Mouse (Mus musculus): ENCODE measurements around the gene Cnot9.
"Not testable (repeated sequence)": the region's sequence is repeated elsewhere in the genome, so short reads cannot be mapped to it uniquely, and the experiment has no call there.

Cnot9 gene

GRCm38 (mm10) chr1:74505721-74506464 lies at the start of gene Cnot9:
TSS of gene Cnot9 (plus strand) at chr1:74506058.
- peak; percentile 98 for DNase-seq (ENCODE audit: low read depth)

DNA sequence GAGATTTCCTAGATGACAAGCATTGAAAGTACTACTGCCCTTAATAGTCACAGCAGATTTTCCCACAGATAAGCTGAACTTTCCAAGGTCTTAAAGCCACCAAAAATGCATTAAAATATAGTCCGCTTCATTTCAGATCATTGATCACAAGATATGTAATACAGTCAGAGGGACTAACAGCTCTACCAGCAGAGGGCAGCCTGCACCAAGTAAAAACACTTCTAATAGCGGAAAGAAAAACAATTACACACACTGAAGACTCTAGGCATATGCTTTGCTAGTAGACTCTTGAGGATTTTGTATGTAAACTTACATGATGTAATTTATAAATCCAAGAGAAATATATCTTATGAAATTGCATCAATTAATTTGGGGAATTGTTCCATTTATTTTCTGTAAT lies 45.6 kb upstream of the Cnot9 start:
- DNase-seq (ENCODE audit: low read depth): peak; percentile 16

- no peak for DNase-seq (ENCODE audit: low read depth)
These were observed 20.1 kb upstream of the Cnot9 start for GRCm38 (mm10) chr1:74485792-74486191.

DNA sequence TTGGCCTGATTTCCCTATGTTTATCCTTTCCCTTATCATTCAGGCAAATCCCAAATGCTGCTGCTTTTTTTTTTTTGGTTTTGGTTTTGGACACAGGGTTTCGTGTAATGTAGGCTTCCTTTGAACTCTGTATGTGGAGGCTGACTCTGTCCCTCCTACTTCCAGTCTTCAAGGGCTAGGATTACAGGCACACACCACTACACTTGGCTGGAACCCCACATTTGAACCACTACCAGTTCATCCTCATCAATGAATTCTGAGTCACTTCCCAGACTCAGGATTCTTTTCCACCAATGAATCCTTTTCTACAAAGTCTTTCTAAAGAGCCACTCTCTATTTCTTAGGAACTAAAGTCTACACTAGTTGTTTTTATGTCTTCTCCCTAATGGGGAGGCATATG lies 4.8 kb upstream of the Cnot9 start:
- DNase-seq (ENCODE audit: low read depth): peak; percentile 28

DNA sequence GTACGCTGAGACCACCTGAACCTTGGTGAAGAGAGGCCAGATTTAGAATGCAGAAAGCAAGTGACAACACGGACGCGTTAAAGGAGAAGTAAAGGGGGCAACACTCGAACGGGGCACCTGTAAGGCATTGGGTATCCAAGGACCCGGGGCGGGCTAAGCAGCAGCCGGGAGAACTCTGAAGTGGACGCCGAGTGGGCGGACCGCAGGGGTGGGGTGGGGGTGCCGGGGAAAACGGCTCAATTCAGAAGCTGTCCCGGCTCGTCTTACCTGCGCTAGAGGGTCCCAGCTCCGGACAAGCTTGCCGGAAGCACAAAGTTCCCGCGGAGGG lies 501 bp upstream of the Cnot9 start:
- no peak for DNase-seq (ENCODE audit: low read depth)

DNA sequence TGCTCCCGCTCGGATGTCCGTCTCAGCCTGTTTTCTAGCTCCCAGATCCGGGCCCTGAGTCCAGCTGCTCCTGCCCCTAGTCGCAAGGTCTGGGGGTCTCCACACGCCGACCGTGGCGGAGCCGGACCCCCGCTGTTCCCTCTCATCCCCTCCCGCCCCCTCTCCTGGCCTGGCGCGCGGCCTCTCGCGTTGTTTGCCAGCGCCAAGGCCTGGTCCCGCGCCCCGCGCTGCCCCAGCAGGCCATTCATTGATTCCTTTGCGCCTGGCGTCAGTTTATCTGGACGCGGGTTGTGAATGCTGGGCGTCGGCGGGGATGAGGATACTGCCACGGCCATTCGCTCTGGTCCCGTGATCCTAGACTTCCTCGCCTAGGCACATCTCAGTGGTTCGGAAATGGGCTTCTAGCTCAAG lies 618 bp downstream of the Cnot9 start:
- no peak for DNase-seq (ENCODE audit: low read depth)

GRCm38 (mm10) chr1:74507780-74508179 lies 1.9 kb downstream of the Cnot9 start:
- no peak for DNase-seq (ENCODE audit: low read depth)

- no peak for DNase-seq (ENCODE audit: low read depth)
These were observed 5.4 kb downstream of the Cnot9 start for GRCm38 (mm10) chr1:74511306-74511705.

DNA sequence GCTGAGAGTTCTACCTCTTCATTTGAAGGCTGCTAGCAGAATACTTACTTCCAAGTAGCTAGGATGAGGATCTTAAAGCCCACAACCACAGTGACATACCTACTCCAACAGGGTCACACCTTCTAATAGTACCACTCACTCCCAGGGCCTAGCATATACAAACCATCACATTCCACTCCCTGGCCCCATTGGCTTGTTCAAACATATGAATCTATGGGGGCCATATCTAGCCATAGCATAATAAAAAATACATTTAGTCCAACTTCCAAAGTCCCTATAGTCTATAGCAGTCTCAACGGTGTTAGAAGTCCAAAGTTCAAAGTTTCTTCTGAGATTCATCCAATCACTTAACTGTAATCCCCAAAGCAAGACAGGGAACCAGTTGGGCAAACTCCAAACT lies 7.1 kb downstream of the Cnot9 start:
- DNase-seq (ENCODE audit: low read depth): not testable (repeated sequence)

- no peak for DNase-seq (ENCODE audit: low read depth)
These were observed 14.0 kb downstream of the Cnot9 start for GRCm38 (mm10) chr1:74519875-74520274.

- DNase-seq (ENCODE audit: low read depth): no peak
These were observed 18.9 kb downstream of the Cnot9 start for GRCm38 (mm10) chr1:74524746-74525145.

GRCm38 (mm10) chr1:74528589-74528988 lies 22.7 kb downstream of the Cnot9 start:
- DNase-seq (ENCODE audit: low read depth): no peak

GRCm38 (mm10) chr1:74538650-74539049 lies 32.8 kb downstream of the Cnot9 start:
- no peak for DNase-seq (ENCODE audit: low read depth)

DNA sequence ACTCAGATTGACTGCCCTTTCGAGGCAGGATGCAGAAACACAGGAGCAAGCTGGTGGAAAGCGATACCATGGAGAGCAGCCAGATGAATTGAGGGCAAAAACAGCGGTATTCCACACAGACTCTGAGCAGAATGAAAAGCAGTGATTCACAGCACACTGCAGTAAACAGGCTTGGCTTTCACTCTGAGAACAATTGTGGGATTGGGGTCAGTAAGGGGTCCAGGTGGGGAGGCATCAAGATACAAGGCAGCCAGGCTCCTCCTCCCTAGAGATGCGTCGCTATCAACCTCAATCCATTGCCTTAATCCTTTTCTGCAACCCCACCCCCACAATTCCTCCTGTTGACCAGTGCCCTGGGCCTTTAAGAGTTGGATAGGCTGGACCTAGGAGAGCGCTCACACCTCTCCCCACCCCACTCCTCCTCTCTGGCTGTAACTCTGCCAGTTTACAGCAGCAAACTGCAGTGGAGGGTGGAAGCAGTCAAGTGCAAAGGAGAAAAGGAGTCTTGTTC lies 36.6 kb downstream of the Cnot9 start, which contains the start of gene Plcd4:
Gene Plcd4, plus strand, starts transcription at position 438 of the 511 bp plus-strand sequence.
- DNase-seq (ENCODE audit: low read depth): peak; percentile 22

GRCm38 (mm10) chr1:74544184-74544583 lies 38.3 kb downstream of the Cnot9 start, which contains the start of gene Usp37:
TSS of gene Usp37 (minus strand) at chr1:74544284.
- no peak for DNase-seq (ENCODE audit: low read depth)

DNA sequence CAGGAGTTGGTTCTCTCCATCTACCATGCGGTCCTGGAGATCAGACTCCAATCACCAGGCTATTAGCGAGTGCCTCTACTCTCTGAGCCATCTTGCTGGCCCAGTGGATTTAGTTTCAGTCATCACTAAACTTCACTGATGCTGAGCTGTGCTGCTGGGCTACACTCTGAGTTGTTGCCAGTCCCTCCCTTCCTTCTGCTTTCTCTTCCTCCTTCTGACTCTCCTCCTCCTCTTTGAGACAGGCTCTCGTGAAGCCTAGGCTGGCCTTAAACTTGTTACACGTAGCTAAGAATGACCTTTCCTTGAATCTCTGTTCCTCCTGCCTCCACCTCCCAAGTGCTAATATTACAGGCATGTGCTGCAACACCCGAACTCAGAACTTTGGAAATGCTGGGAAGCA lies 53.2 kb downstream of the Cnot9 start:
- DNase-seq (ENCODE audit: low read depth): no peak

DNA sequence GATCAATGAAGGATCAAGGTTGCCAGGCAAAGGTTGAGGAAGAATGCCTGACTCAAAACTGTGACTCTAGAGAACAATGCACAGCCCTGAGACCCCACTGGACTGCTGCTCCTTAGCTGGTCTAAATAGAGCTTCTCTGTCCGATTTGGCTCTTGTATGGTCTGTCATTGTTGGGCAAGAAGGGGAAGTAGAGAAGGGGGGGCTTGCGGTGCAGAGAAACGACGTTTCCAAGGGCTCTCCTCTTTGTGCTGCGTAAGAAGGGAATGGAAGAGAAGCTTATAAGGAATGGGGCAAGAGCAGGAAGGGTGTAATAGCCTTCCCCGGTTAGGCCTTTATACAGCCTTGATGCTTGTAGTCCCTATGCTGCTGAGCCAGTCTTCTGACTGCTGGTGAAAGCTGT lies 60.0 kb downstream of the Cnot9 start:
- no peak for DNase-seq (ENCODE audit: low read depth)

GRCm38 (mm10) chr1:74569739-74570719 lies 64.2 kb downstream of the Cnot9 start:
- DNase-seq (ENCODE audit: low read depth): no peak

All from fibroblast of lung, adult 2 months (primary cell).